Mouse (Mus musculus): ENCODE data around the gene Cnih4.

DNA sequence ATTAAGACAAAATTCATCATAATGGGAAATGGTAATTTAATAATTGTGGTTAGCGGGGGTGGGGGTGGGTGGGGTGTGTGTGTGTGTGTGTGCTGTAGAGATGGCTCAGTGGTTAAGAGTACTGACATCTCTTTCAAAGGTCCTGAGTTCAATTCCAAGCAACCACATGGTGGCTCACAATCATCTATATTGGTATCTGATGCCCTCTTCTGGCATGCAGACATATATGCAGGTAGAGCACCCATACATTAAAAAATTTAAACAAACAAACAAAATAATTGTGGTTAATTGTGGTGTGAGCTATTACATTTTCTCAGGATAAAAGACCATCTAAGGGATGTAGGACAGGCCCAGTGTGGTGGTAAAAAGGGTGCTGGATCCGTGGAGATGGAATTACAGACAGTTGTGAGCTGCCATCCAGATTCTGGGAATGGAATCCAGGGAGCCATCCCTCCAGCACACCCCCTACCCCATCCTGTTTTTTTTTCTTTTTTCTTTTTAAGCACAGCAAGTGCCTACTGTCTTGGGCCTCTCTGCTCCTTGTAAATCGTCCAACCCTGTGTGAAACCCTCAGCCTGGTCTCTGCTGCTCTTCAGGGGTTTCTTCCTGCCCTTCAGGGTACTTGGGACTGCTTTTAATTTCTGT lies 5.0 kb downstream of the Cnih4 start:
- TF ChIP-seq GATA1 (IDR thresholded peaks at IDR 0.05; ENCODE audit: low read length): no peak
- TF ChIP-seq TAL1 (IDR thresholded peaks at IDR 0.05; ENCODE audit: low read length): no peak

All from erythroblast, embryonic 14.5 days (primary cell).